Mouse (Mus musculus) left cerebral cortex, postnatal 25 days (tissue): ENCODE data around the gene Usp53. TPM values are rescaled to one million over a fixed set of nuclear protein-coding genes. Genes with fewer than 3 reads are reported as not detected.
"Not testable (repeated sequence)": the region's sequence is repeated elsewhere in the genome, so short reads cannot be mapped to it uniquely, and the experiment has no call there.

Experiments
- DNase-seq, 2 experiments: peaks; one replicate each; pipeline ENCODE4 v3.0.0; 2022; ENCODE audit warnings: low spot score in 2 of 2, mixed read lengths in 1 of 2
- intact Hi-C: fragments of 180-260 bp; cut with DNase I; formaldehyde crosslinking; loops from one replicate; pipeline ENCODE4 v1.15.1; 2025
- total RNA-seq, 2 experiments: library from RNA; stranded (reverse); gene quantifications; 2 replicates each; pipeline ENCODE4 v1.2.3; 2021

The Usp53 gene
- total RNA-seq, 2 experiments from 2014 or later = 24.7 to 29.0 TPM

DNA sequence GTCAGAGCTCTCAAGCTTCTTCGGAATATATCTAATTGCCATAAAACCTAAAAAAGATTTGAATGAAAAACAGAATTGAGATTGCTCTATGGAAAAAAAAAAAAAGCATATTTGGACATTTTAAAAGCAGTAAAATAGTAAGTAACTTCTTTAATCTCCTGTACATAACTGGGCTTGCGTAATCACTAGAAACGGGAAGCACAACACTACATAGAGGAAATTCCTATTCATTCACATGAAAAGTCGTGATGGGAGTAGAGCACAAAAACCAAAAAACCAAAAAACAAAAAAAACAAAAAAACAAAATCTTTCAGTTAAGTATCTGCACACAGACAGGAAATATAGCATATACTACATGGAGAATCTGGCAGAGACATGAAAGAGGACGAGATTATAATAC lies 20.0 kb downstream of the Usp53 start:
- no peak for DNase-seq
- intact Hi-C loops = no loop called here

DNA sequence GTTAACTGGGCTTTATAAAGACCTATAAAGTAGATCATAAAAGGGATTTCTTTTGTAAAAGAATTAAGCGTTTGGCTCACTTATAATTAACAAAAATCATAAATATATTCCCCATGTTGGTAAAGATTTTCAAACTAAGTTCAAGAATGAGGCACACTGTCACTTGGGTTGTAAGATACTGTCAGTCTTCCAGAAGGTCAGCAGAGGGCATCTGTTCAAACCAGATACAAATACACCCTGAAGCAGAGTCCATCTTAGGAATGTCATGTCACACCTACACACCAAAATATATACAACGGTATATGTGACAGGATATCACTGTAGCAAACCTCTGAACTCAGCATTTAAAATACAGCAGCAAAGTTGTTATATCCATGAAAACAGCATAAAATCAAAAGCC lies 34.2 kb downstream of the Usp53 start:
- DNase-seq = no peak
- intact Hi-C loops = no loop called here

GRCm38 (mm10) chr3:122943387-122943890 lies 40.9 kb downstream of the Usp53 start:
- intact Hi-C loops = loop anchor here (5.0 kb wide), 1 partner anchor 214 kb away; no protein-coding TSS in a partner anchor
- DNase-seq = peak in 1 of 2 experiments; percentile 25

- DNase-seq = peak; percentile 43 to 55
- intact Hi-C loops = loop anchor here (2.0 kb wide), 1 partner anchor 164 kb away; no protein-coding TSS in a partner anchor
Observed at GRCm38 (mm10) chr3:122939215-122939614, 45.1 kb downstream of the Usp53 start.

DNA sequence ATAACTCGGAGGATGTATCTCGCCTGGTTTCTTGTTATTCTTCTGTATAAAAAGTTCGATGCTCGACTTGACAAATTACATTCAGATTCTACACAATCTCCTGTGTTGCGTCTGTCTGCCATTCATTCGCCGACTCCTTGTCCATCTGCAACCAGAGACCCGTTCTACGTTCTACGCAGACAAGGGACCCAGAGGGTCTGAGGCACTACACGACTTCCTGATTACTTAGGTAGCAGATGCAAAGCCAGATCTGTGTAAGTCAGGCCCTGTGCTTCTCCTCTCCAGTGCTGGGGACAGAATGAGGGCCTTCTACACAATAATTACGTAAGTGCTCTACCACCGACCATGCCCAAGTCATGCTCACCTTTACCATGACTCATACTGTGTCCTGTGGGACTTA lies 47.1 kb downstream of the Usp53 start:
- DNase-seq, intact Hi-C loops: not testable (repeated sequence)

DNA sequence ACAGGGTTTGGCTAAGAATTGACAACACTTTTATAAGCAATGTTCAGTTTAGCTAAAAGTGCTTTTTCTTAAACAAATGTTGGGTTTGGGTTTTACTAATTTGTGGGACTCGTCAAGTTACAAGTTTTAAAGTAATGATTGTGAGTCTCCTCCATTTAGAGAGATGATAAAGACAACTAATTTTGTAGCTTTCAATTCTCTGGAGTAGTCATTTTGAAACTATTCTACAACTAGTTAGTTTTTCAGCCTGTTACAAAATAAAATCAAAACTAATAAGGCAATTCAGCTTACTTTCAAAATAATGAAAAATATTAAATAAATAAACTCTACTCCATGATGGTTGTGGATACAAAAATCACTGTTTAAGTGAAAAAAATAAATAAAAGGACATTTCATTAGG lies 51.8 kb downstream of the Usp53 start:
- intact Hi-C loops = no loop called here
- no peak for DNase-seq

- peak in 1 of 2 experiments; percentile 84 for DNase-seq
- intact Hi-C loops = no loop called here
Observed at GRCm38 (mm10) chr3:122929723-122930122, 54.6 kb downstream of the Usp53 start.

DNA sequence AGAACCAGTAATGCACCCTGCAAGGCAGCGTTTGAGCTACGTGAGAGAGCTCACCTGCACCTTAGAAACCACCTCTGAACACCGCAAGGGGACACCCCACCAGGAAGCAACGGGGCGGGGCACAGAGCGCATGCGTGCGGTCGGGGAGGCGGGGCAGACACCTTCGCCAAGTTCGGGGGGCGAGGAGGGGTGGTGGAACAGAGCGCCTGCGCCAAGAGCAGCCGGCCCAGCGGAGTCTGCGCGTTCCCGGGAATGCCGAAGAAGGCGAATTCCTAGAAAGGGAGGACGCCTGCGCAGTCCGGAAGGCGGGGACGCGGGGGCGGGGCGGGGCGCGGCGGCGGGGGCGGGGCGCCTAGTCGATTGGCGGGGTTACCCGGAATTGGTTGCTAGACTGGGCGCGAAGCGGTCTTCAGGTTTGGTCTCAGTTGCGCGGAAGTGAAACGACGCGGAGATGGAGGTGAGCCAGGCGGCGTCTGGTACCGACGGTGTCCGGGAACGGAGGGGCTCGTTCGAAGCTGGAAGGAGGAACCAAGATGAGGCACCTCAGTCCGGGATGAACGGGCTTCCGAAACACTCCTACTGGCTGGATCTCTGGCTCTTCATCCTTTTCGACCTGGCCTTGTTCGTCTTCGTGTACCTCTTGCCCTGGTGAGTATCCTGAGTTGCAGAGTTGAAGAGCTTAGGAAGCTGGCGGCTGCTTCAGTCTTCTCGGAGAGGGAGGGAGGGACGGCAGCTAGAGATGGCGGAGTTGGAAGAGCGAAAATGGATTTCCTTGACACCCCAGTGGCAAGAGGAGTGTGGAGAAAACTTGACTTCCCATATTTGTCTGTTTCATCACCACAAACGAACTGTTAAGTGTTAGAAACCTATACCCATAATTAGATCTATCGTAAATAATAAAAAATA lies 60.0 kb downstream of the Usp53 start, which contains the start of gene 1810037I17Rik:
1810037I17Rik (plus strand) TSS at position 195 of the 906 bp plus-strand sequence.
- intact Hi-C loops = loop anchor here (1.0 kb wide), 1 partner anchor 60 kb away; the partner anchor contains the start of gene Usp53
- DNase-seq = peak; percentile 95 to 98

DNA sequence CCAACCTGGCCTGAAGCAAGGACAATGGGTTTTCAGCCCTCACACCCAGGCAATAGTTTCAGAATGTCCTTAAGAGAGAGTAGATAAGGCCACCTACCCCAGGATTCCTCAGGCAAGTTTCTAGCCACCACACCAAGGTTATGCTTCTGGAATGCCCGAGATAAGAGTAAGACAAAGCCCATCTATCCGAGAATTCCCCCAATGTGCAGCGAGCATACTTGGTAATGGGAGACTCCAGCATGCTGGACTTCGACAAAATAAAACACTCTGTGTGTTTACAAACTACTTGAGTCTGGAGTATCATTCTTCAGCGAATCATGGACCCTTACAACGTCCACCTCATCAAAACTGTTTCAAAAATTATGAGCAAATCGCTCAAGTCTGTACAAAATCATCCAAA lies 61.2 kb downstream of the Usp53 start:
- DNase-seq = no peak
- intact Hi-C loops = no loop called here

DNA sequence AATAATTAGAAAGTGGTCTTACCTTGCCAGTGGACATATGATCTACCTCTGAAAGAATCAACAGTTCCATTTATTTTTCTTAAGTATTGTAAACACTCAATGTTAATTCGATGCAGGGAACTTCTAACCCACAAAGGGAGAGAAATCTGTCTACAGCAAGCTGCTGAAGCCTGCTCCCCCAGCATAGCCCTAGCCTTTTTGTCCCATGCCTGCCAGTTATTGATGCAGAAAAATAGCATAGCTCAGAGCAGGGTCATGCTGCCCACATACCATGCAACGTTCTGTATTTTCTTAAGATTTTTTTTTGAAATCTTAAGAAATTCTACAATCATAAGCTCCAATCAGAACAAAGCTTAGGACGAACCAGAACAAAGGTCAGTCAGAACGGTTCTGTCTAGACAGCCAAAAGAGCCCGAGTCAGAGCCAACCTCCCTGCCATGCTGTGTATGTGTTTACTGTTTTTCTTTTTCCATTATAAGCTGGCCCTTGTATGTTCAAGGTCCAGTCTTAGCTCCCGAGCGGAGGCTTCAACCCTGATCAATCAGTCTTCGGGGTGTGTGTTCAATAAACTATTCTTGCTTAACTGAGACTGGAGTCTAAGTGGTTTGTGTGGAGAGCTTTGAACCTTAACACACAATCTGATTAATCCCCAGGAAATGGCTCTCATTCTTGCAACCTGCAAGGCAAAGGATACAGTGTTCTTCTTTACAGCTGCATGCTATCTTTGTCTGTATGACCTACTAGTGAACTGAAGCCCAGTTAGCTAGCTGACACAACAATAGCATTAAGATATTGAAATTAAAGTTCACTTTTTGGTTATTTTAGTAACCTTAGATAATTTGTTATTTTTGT lies 62.4 kb downstream of the Usp53 start:
- DNase-seq = no peak
- intact Hi-C loops = no loop called here

DNA sequence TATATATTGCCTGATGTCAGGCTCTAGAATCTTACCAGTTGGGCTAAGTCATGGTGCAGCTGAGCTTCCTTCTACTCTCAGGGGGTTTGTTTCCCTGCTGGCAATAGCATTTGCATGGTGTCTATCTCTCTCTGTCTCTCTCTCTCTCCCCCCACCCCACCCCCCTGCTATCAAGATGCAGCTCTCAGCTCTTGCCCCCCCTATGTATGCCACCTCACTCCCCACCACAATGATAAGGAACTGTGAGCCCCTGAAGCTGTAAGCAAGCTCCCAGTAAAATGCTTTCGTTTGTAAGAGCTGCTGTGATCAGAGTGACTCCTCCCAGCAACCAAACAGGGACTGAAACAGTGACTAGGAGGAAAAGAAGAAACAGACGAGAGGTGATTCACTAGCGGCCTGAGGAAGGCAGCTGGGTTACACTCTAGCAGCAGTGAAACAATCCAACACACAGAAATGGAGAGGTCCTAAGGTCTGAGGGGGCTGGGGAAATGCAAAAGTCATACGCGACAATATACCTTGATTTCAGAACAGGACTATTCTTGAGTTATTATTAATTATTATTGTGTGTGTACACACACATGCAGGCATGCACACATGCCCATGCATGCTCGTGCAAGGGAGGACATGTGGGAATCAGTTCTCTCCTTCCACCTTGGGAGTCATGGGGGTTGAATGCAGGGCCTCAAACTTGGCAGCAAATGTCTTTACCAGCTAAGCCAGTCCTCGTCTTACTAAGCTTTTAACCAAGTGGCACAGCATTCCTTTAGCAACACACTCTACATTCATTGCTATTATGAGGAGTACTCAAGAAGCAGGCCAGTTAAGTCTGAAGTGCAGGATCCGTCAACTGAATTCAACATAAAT lies 63.5 kb downstream of the Usp53 start:
- DNase-seq = no peak
- intact Hi-C loops = no loop called here

GRCm38 (mm10) chr3:122919260-122919659 lies 65.0 kb downstream of the Usp53 start, which contains the start of gene Gm10959:
Gene Gm10959, minus strand, starts transcription at chr3:122919360.
- intact Hi-C loops = no loop called here

GRCm38 (mm10) chr3:122918672-122919071 lies 65.6 kb downstream of the Usp53 start:
- intact Hi-C loops = no loop called here
- no peak for DNase-seq

More at GRCm38 (mm10) chr3:122919260-122919659, 65.0 kb downstream of the Usp53 start, which contains the start of gene Gm10959:
- DNase-seq = no peak

DNA sequence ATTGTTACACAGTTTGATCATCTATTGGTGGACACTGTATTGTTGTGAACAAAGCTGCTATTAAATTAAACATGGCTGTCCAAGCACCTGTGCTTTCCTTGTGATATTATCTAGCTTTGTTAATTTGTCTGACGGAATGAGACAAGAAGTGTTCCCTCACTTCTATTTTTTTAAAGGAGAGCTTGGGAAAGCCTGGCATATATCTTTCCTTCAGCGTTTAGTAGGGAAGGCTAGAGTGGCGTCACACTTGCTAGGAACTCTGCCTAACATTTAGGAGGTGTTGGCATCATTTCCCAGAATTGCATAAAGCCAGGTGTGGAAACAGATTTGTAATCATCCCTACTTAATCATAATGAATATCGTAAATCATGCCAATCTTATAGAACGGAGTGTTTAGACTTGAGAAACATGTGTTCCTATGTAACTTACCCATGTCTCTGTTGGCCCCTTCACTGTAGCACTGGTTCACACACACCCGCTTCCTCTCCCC lies 68.1 kb downstream of the Usp53 start:
- no peak for DNase-seq
- intact Hi-C loops = no loop called here

- no peak for DNase-seq
- intact Hi-C loops = no loop called here
Observed at GRCm38 (mm10) chr3:122915493-122915892, 68.8 kb downstream of the Usp53 start.

DNA sequence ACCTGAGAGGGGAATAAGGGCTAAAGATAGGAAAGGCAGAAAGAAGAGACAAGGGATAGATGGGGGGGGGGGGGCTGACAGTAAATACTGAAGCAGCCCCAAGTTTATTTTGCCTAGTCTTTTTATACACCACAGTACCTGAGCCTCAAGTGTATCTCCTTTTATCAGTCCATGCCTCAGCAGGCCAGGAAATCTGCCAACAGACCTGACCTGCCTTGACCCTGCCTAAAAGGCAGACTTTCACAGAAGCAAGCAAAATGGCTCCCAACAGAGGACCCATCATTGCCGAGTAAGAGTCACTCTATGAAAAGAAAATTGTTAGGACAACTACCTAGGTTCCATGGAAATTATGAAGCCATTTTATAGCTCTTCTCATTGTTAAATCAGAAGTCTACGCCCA lies 76.5 kb downstream of the Usp53 start:
- no peak for DNase-seq
- intact Hi-C loops = loop anchor here (10.0 kb wide), 1 partner anchor 603 kb away; no protein-coding TSS in a partner anchor

DNA sequence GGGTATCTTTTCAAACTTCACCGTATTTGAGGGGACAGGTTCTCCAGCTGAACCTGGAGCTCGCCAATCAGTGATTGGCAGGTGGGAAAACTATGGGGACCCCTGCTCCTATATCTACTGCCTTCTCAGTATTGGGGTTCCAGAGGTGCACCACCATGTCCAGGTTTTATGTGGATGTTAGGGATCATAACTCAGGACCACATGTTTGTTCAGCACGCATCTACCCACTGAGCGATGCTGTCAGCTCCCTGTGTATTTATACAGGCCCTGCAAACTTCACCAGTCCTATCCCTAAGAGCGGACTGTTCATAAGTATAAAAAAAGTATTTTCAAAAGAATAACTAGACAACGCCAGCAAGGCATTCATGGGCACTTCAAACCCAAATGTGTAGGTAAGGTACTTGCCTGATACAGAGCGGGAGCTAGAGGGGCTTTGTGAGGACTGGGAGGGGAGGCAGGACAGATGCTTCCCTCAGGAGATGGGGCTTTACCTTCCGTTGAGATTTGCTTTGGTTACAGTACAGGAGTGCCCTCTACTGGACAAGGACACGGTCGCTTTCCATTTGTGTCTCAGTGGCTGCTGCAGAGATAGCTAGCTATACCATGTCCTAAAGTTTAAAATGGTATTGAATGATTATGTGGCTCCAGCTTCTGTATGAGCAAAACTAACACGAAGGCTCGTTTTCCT lies 80.4 kb downstream of the Usp53 start:
- DNase-seq = peak; percentile 23 to 70
- intact Hi-C loops = loop anchor here (2.0 to 10.0 kb wide), 3 partner anchors 117 to 599 kb away; no protein-coding TSS in a partner anchor

DNA sequence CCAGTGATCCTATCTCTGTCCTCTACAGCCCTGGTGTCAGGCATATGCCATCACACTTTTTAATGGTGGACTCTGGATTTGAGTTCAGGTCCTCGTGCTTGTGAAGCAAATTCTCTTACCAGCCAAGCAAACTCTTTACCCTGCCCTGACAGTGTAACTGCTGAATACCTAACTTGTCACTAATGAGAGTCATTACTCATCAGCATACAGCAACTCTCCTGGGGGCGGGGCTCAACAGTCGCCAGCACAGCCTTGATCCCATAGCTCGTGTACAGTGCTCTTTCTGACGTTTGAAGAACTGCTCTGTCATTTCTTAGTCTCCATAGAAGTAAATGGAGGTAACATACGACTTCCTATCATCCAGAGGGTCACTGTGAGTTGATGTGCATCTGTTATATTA lies 86.1 kb downstream of the Usp53 start:
- intact Hi-C loops = no loop called here
- DNase-seq = no peak
